Mouse (Mus musculus): ENCODE measurements around the gene Clec11a. TPM values are rescaled to one million over a fixed set of nuclear protein-coding genes. Genes with fewer than 3 reads are reported as not detected.

The Clec11a gene
- 0.78 and 0.94 TPM in 2 replicates for polyA plus RNA-seq (2012; rRNA removed)

GRCm38 (mm10) chr7:44306516-44307240 lies at the start of gene Clec11a:
Clec11a (minus strand) TSS chr7:44306902.

GRCm38 (mm10) chr7:44309475-44310284 lies 3.0 kb upstream of the Clec11a start, which contains the start of gene Shank1:
Shank1 (plus strand) TSS chr7:44310253.

GRCm38 (mm10) chr7:44261147-44261546 lies 45.6 kb downstream of the Clec11a start, which contains the start of gene Gm15517:
Gm15517 (plus strand) TSS chr7:44261447.

GRCm38 (mm10) chr7:44257278-44257677 lies 49.4 kb downstream of the Clec11a start, which contains the start of gene Acp4:
Acp4 (minus strand) TSS chr7:44257378.

Other genes starting within 250 kb of the Clec11a start
- gene Klk1b21, start 204.6 kb downstream of the Clec11a start, polyA plus RNA-seq (2012; rRNA removed), result not detected in 2 replicates
- not detected in 2 replicates for gene Klk1b22, start 194.2 kb downstream of the Clec11a start, polyA plus RNA-seq (2012; rRNA removed)
- not detected in 2 replicates for gene Klk1b16, start 170.1 kb downstream of the Clec11a start, polyA plus RNA-seq (2012; rRNA removed)
- not detected in 2 replicates for gene Klk1b24, start 118.7 kb downstream of the Clec11a start, polyA plus RNA-seq (2012; rRNA removed)
- gene Klk1b3, start 108.7 kb downstream of the Clec11a start, polyA plus RNA-seq (2012; rRNA removed), result not detected in 2 replicates
- gene Klk1b4, start 99.5 kb downstream of the Clec11a start, polyA plus RNA-seq (2012; rRNA removed), result 0.13 and 0.50 TPM in 2 replicates
- gene Klk1b5, start 91.0 kb downstream of the Clec11a start, polyA plus RNA-seq (2012; rRNA removed), result not detected in 2 replicates
- 0.08 and 0.67 TPM in 2 replicates for gene Klk1, start 81.5 kb downstream of the Clec11a start, polyA plus RNA-seq (2012; rRNA removed)
- not detected in 2 replicates for gene Gm36864, start 70.7 kb downstream of the Clec11a start, polyA plus RNA-seq (2012; rRNA removed)
- gene 1700028J19Rik, start 60.2 kb downstream of the Clec11a start, polyA plus RNA-seq (2012; rRNA removed), result 0.71 TPM in 2 replicates
- 33.2 and 37.0 TPM in 2 replicates for gene 2410002F23Rik, start 60.2 kb downstream of the Clec11a start, polyA plus RNA-seq (2012; rRNA removed)
- gene Acp4, start 49.5 kb downstream of the Clec11a start, polyA plus RNA-seq (2012; rRNA removed), result not detected in 2 replicates
- not detected in 2 replicates for gene Gm15517, start 45.5 kb downstream of the Clec11a start, polyA plus RNA-seq (2012; rRNA removed)
- 0.02 and 0.04 TPM in 2 replicates for gene Shank1, start 3.4 kb upstream of the Clec11a start, polyA plus RNA-seq (2012; rRNA removed)
- 0.02 and 0.04 TPM in 2 replicates for gene Syt3, start 77.2 kb upstream of the Clec11a start, polyA plus RNA-seq (2012; rRNA removed)
- 0.19 and 0.22 TPM in 2 replicates for gene 1700008O03Rik, start 78.9 kb upstream of the Clec11a start, polyA plus RNA-seq (2012; rRNA removed)
- 0.02 TPM in 1 of 2 replicates, not detected in the other for gene Lrrc4b, start 122.1 kb upstream of the Clec11a start, polyA plus RNA-seq (2012; rRNA removed)
- 52.0 and 53.0 TPM in 2 replicates for gene Aspdh, start 158.5 kb upstream of the Clec11a start, polyA plus RNA-seq (2012; rRNA removed)
- gene Josd2, start 161.1 kb upstream of the Clec11a start, polyA plus RNA-seq (2012; rRNA removed), result 121 and 139 TPM in 2 replicates
- gene Emc10, start 189.6 kb upstream of the Clec11a start, polyA plus RNA-seq (2012; rRNA removed), result 45.3 and 47.9 TPM in 2 replicates
- gene Fam71e1, start 189.7 kb upstream of the Clec11a start, polyA plus RNA-seq (2012; rRNA removed), result 1.9 and 2.3 TPM in 2 replicates
- 0.13 and 0.14 TPM in 2 replicates for gene Mybpc2, start 217.8 kb upstream of the Clec11a start, polyA plus RNA-seq (2012; rRNA removed)
- 4.1 and 5.5 TPM in 2 replicates for gene Spib, start 225.2 kb upstream of the Clec11a start, polyA plus RNA-seq (2012; rRNA removed)
- 24.7 and 28.8 TPM in 2 replicates for gene Pold1, start 241.9 kb upstream of the Clec11a start, polyA plus RNA-seq (2012; rRNA removed)
- 32.8 and 37.0 TPM in 2 replicates for gene Nr1h2, start 247.0 kb upstream of the Clec11a start, polyA plus RNA-seq (2012; rRNA removed)